Mouse (Mus musculus): Measurements from ENCODE around the gene Lamb2. TPM values are rescaled to one million over a fixed set of nuclear protein-coding genes. Genes with fewer than 3 reads are reported as not detected.

The Lamb2 gene
- polyA plus RNA-seq, 1 experiment from 2014 or later = 5.3 TPM

GRCm38 (mm10) chr9:108483051-108483790 is 3.7 kb downstream of the Lamb2 start:
- H3K36me3 ChIP-seq = peaks cover 11% of the 10 kb centered on the region
- H3K9ac ChIP-seq = no peak overlapping the region
- H3K27me3 ChIP-seq = peaks cover 8% of the 10 kb centered on the region; the same call in 1 of the 2 replicates

GRCm38 (mm10) chr9:108484021-108484420 is 4.5 kb downstream of the Lamb2 start:
- Histone ChIP-seq H3K9me3 (replicated peaks) (no peaks in the 10 kb centered on the region), H3K4me2 (no peak overlapping the region), H3K36me3 (peaks cover 17% of the 10 kb centered on the region), H3K4me1 (replicated peaks) (peaks cover 15% of the 10 kb centered on the region), H3K27me3 (peaks cover 4% of the 10 kb centered on the region; the same call in 1 of the 2 replicates), H3K27ac (no peak overlapping the region), H3K4me3 (replicated peaks) (no peak overlapping the region), H3K9ac (no peak overlapping the region)
- no peak for ATAC-seq (ENCODE audit: low read depth)
- 77% methylated on average over 15 of the region's 15 CpGs for WGBS (ENCODE audit: insufficient replicate concordance)
- no peak for DNase-seq

More at GRCm38 (mm10) chr9:108483051-108483790, 3.7 kb downstream of the Lamb2 start:
- no peak for DNase-seq
- Histone ChIP-seq H3K4me3 (replicated peaks) (no peak overlapping the region), H3K9me3 (replicated peaks) (no peaks in the 10 kb centered on the region), H3K4me2 (no peak overlapping the region), H3K4me1 (replicated peaks) (peaks cover 21% of the 10 kb centered on the region), H3K27ac (no peak overlapping the region)
- ATAC-seq (ENCODE audit: low read depth) = no peak
- 80% methylated on average over 18 of the region's 18 CpGs for WGBS (ENCODE audit: insufficient replicate concordance)

- DNase-seq (no peak), ATAC-seq (ENCODE audit: low read depth) (no peak)
Observed at GRCm38 (mm10) chr9:108485301-108485875, 5.9 kb downstream of the Lamb2 start.

DNA sequence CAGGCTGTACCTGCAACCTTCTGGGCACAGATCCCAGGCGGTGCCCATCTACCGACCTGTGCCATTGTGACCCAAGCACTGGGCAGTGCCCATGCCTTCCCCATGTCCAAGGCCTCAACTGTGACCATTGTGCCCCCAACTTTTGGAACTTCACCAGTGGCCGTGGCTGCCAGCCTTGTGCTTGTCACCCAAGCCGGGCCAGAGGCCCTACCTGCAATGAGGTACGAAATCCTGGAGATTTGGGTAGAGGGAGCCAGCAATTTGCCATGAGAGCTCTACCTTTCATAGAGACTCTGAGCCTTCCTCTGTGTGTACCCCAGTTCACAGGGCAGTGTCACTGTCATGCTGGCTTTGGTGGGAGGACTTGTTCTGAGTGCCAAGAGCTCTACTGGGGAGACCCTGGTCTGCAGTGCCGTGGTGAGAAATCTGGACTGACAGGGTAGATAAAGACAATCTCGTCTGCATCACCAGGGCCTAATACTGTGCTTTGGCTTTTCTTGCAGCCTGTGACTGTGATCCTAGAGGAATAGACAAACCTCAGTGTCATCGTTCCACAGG is 7.5 kb downstream of the Lamb2 start:
- no peak for DNase-seq
- peaks cover 17% of the 10 kb centered on the region for H3K36me3 ChIP-seq

More at GRCm38 (mm10) chr9:108485301-108485875, 5.9 kb downstream of the Lamb2 start:
- H3K9ac ChIP-seq = no peak overlapping the region
- peaks cover 17% of the 10 kb centered on the region for H3K36me3 ChIP-seq
- H3K4me2 ChIP-seq = no peak overlapping the region
- H3K4me3 ChIP-seq (replicated peaks) = no peak overlapping the region
- WGBS (ENCODE audit: insufficient replicate concordance) = 79% methylated on average over 19 of the region's 19 CpGs
- H3K4me1 ChIP-seq (replicated peaks) = peaks cover 10% of the 10 kb centered on the region
- H3K9me3 ChIP-seq (replicated peaks) = no peaks in the 10 kb centered on the region
- no peak overlapping the region for H3K27ac ChIP-seq
- no peaks in the 10 kb centered on the region for H3K27me3 ChIP-seq

GRCm38 (mm10) chr9:108488403-108488802 is 8.9 kb downstream of the Lamb2 start:
- Histone ChIP-seq H3K9me3 (replicated peaks) (no peaks in the 10 kb centered on the region), H3K4me3 (replicated peaks) (no peak overlapping the region), H3K36me3 (peaks cover 29% of the 10 kb centered on the region), H3K4me2 (no peak overlapping the region), H3K4me1 (replicated peaks) (peaks cover 27% of the 10 kb centered on the region), H3K27me3 (no peaks in the 10 kb centered on the region), H3K27ac (no peak overlapping the region), H3K9ac (no peak overlapping the region)
- DNase-seq = no peak
- ATAC-seq (ENCODE audit: low read depth) = no peak
- WGBS (ENCODE audit: insufficient replicate concordance) = 86% methylated on average over 17 of the region's 17 CpGs

More for the DNA sequence above, 7.5 kb downstream of the Lamb2 start:
- no peak overlapping the region for H3K4me3 ChIP-seq (replicated peaks)
- no peak overlapping the region for H3K9ac ChIP-seq
- no peak overlapping the region for H3K27ac ChIP-seq
- H3K4me2 ChIP-seq = no peak overlapping the region
- H3K9me3 ChIP-seq (replicated peaks) = no peaks in the 10 kb centered on the region
- WGBS (ENCODE audit: insufficient replicate concordance) = 72% methylated on average over 8 of the region's 8 CpGs
- ATAC-seq (ENCODE audit: low read depth) = no peak
- H3K27me3 ChIP-seq = no peaks in the 10 kb centered on the region
- peaks cover 17% of the 10 kb centered on the region for H3K4me1 ChIP-seq (replicated peaks)

- Histone ChIP-seq H3K27me3 (no peaks in the 10 kb centered on the region), H3K4me2 (no peak overlapping the region), H3K27ac (peak overlapping the region; percentile 96), H3K4me1 (replicated peaks) (peaks cover 27% of the 10 kb centered on the region), H3K4me3 (replicated peaks) (no peak overlapping the region), H3K36me3 (peaks cover 37% of the 10 kb centered on the region), H3K9me3 (replicated peaks) (no peaks in the 10 kb centered on the region), H3K9ac (no peak overlapping the region)
- 93% methylated on average over 20 of the region's 20 CpGs for WGBS (ENCODE audit: insufficient replicate concordance)
- no peak for DNase-seq
- ATAC-seq (ENCODE audit: low read depth) = no peak
Observed at GRCm38 (mm10) chr9:108489215-108489614, 9.7 kb downstream of the Lamb2 start.

DNA sequence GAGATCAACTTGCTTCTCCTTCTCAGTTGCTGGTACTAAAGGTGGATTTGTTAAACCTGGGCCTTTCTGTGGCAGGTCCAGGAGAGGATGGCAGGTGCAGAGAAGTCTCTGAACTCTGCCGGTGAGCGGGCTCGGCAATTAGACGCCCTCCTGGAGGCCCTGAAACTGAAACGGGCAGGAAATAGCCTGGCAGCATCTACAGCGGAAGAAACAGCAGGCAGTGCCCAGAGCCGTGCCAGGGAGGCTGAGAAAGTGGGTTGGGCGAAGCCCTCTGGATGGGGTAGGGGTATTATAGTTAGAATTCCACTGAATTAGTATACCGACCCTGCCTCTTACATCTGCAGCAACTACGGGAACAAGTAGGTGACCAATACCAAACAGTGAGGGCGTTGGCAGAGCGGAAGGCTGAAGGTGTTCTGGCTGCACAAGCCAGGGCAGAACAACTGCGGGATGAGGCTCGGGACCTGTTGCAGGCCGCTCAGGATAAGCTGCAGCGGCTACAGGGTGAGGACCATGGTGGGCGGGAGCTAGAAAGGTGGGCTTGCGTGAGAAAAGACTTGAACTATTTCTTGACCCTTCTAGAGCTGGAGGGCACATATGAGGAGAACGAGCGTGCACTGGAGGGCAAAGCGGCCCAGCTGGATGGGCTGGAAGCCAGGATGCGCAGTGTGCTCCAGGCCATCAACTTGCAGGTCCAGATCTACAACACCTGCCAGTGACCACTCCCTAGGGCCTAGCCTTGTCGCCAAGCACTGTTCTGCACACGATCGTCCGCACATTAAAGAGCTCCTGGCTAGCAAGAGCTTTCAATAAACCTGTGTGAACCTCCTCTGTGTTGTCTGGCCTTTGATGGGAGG is 10.4 kb downstream of the Lamb2 start:
- Histone ChIP-seq H3K4me1 (replicated peaks) (peaks cover 27% of the 10 kb centered on the region), H3K9ac (peak overlapping the region; percentile 95), H3K4me2 (peak overlapping the region; percentile 93), H3K36me3 (peaks cover 44% of the 10 kb centered on the region), H3K27ac (peak overlapping the region; percentile 96), H3K27me3 (no peaks in the 10 kb centered on the region), H3K4me3 (replicated peaks) (peak overlapping the region; percentile 98), H3K9me3 (replicated peaks) (no peaks in the 10 kb centered on the region)
- WGBS (ENCODE audit: insufficient replicate concordance) = 69% methylated on average over 26 of the region's 26 CpGs
- ATAC-seq (ENCODE audit: low read depth) (no peak), DNase-seq (no peak)

GRCm38 (mm10) chr9:108490559-108491285 is 11.2 kb downstream of the Lamb2 start, which contains the start of gene Usp19:
TSS of gene Usp19 (plus strand) at chr9:108490602.
- Histone ChIP-seq H3K4me2 (peak within 1 kb of the TSS; percentile 93), H3K4me3 (replicated peaks) (peak within 1 kb of the TSS; percentile 98), H3K27ac (peak within 1 kb of the TSS; percentile 96), H3K9ac (peak within 1 kb of the TSS; percentile 95), H3K36me3 (peaks cover 52% of the 10 kb centered on the region), H3K27me3 (no peaks in the 10 kb centered on the region), H3K9me3 (replicated peaks) (no peaks in the 10 kb centered on the region), H3K4me1 (replicated peaks) (peaks cover 27% of the 10 kb centered on the region)
- DNase-seq (peak; percentile 89), ATAC-seq (ENCODE audit: low read depth) (peak; percentile 92)
- WGBS (ENCODE audit: insufficient replicate concordance) = under 1% methylated on average over 69 of the region's 69 CpGs

DNA sequence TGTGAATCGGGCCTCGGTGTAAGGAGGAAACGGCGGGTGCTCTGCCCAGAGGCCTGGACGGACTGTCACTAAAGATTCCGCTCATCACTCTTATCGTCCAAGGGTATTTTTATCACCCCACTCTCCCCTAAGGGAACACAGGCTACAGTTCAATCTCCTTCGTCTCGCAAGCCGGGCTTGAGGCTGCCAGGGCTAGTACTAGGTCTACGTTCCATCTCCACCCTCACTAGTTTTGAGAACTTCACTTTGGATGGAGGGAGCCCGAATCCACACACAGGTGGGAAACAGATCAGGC is 11.7 kb downstream of the Lamb2 start:
- Histone ChIP-seq H3K4me3 (replicated peaks) (peak overlapping the region; percentile 98), H3K9ac (peak overlapping the region; percentile 95), H3K36me3 (peaks cover 54% of the 10 kb centered on the region), H3K9me3 (replicated peaks) (no peaks in the 10 kb centered on the region), H3K27me3 (no peaks in the 10 kb centered on the region), H3K4me1 (replicated peaks) (peaks cover 27% of the 10 kb centered on the region), H3K4me2 (peak overlapping the region; percentile 93), H3K27ac (peak overlapping the region; percentile 96)
- no peak for DNase-seq
- ATAC-seq (ENCODE audit: low read depth) = peak; percentile 14
- whole genome bisulfite sequencing (ENCODE audit: insufficient replicate concordance) = 3% methylated on average over 12 of the region's 12 CpGs

GRCm38 (mm10) chr9:108492043-108492750 is 12.7 kb downstream of the Lamb2 start:
- 68% methylated on average over 16 of the region's 16 CpGs for WGBS (ENCODE audit: insufficient replicate concordance)
- no peak for DNase-seq

More at GRCm38 (mm10) chr9:108492043-108492750, 12.7 kb downstream of the Lamb2 start:
- Histone ChIP-seq H3K27me3 (no peaks in the 10 kb centered on the region), H3K4me1 (replicated peaks) (peaks cover 27% of the 10 kb centered on the region), H3K27ac (peak overlapping the region; percentile 96), H3K4me3 (replicated peaks) (peak overlapping the region; percentile 98), H3K9ac (peak overlapping the region; percentile 95), H3K4me2 (peak overlapping the region; percentile 93), H3K9me3 (replicated peaks) (no peaks in the 10 kb centered on the region), H3K36me3 (peaks cover 59% of the 10 kb centered on the region)
- ATAC-seq (ENCODE audit: low read depth) = no peak
